Mouse (Mus musculus) embryonic fibroblast, embryonic 13.5 days (primary cell): ENCODE measurements around the gene Spag4.

Experiments
- CTCF ChIP-seq: IDR thresholded peaks from 2 replicates; pipeline ENCODE4 v1.5.1; 2011; ENCODE audit warnings: mild to moderate bottlenecking, control low read depth, low read length, moderate library complexity, borderline replicate concordance; ENCODE audit not compliant: insufficient read depth
- POLR2A ChIP-seq: IDR thresholded peaks from 2 replicates; pipeline ENCODE4 v1.6.1; 2011; ENCODE audit warnings: low read depth, mild to moderate bottlenecking, control low read depth, low read length, moderate library complexity

DNA sequence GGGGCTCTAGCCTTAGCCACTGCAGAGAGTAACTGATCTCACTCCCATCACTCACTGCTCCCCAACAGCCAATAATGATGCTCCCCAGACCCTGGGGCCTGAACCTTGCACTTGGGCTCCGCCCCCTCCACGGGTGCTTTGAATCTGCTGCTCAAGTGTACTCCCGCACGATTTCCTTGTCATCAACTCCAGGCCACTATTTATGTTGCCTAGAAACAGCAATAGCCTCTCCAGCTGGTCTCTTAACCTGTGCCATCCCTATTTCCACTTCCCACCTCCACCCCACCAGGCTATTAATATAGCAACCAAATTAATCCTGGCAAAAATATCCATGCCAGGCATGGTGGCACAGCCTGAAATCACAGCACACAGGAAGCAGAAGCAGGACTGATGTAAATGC, 14.7 kb downstream of the Spag4 start:
- TF ChIP-seq CTCF = no peak
- TF ChIP-seq POLR2A = no peak
